Mouse (Mus musculus): ENCODE results near the gene Lrrc8c.

The Lrrc8c gene

GRCm38 (mm10) chr5:105519096-105519975 is at the start of gene Lrrc8c:
Gene Lrrc8c (plus strand): TSS chr5:105519388.
- peak; percentile 48 for DNase-seq

- no peak for DNase-seq
Measured at GRCm38 (mm10) chr5:105472983-105473705, 46.0 kb upstream of the Lrrc8c start.

- no peak for DNase-seq
Measured at GRCm38 (mm10) chr5:105477527-105477926, 41.7 kb upstream of the Lrrc8c start.

GRCm38 (mm10) chr5:105479673-105480072 is 39.5 kb upstream of the Lrrc8c start:
- DNase-seq: no peak

- DNase-seq: no peak
Measured at GRCm38 (mm10) chr5:105480561-105480960, 38.6 kb upstream of the Lrrc8c start.

GRCm38 (mm10) chr5:105483632-105484031 is 35.6 kb upstream of the Lrrc8c start:
- no peak for DNase-seq

- DNase-seq: no peak
Measured at GRCm38 (mm10) chr5:105484247-105484646, 34.9 kb upstream of the Lrrc8c start.

- DNase-seq: no peak
Measured at GRCm38 (mm10) chr5:105484891-105485290, 34.3 kb upstream of the Lrrc8c start.

GRCm38 (mm10) chr5:105490211-105490610 is 29.0 kb upstream of the Lrrc8c start:
- no peak for DNase-seq

- DNase-seq: no peak
Measured at GRCm38 (mm10) chr5:105491389-105491788, 27.8 kb upstream of the Lrrc8c start.

- peak; percentile 70 for DNase-seq
Measured at GRCm38 (mm10) chr5:105492367-105493246, 26.6 kb upstream of the Lrrc8c start.

GRCm38 (mm10) chr5:105493377-105493776 is 25.8 kb upstream of the Lrrc8c start:
- DNase-seq: no peak

- DNase-seq: no peak
Measured at GRCm38 (mm10) chr5:105494246-105494917, 24.8 kb upstream of the Lrrc8c start.

GRCm38 (mm10) chr5:105494918-105495901 is 24.0 kb upstream of the Lrrc8c start:
- no peak for DNase-seq

GRCm38 (mm10) chr5:105496133-105496532 is 23.1 kb upstream of the Lrrc8c start:
- no peak for DNase-seq

- DNase-seq: no peak
Measured at GRCm38 (mm10) chr5:105496586-105496985, 22.6 kb upstream of the Lrrc8c start.

GRCm38 (mm10) chr5:105498429-105499000 is 20.7 kb upstream of the Lrrc8c start:
- DNase-seq: no peak

- DNase-seq: no peak
Measured at GRCm38 (mm10) chr5:105499396-105499795, 19.8 kb upstream of the Lrrc8c start.

GRCm38 (mm10) chr5:105500132-105501121 is 18.8 kb upstream of the Lrrc8c start:
- no peak for DNase-seq

Data from cerebellum, adult 9-10 months (tissue).